12 mouse cellular contexts compared by ENCODE assay signal in the genomic region with DNA sequence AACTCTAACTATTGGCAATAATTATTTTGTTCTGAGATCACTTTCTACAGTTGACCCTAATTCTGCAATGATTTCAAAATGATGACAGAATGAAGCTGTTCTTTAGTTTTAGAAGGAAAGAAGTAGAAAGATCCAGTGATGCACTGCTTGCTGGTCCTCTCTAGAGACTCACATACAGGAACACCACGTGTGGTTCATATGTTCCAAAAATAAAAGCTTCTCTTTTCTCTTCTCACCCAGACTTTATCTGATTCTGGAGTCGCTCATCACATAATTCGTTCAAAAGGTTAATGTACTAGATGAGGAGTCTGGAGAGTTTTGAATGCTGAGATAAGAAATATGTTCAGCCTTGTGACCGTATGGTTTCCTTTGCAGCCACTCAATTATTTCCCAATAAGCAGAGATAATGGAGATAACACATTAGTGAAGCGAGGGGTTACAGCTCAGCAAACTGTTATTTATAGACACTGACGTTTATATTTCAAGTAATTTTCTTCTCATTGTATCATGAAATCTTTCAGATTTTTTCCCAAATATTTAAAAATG.
"Had no signal": no experiment of that assay in that cellular context is flagged by ENCODE, and none has a peak within 500 bp of the region (broad histone marks: within the 10 kb centered on the region; RNA-seq: fewer than 3 reads in every experiment).

No protein-coding gene starts in this region.

- H3K9me3 ChIP-seq: intestine, embryonic 15.5 days; limb, embryonic 13.5 days; midbrain, embryonic 10.5 days; neural tube, embryonic 13.5 days had no signal

- DNase-seq: kidney, adult 18-20 months; kidney, postnatal 25 days; left cerebral cortex, postnatal 4 days; right cerebral cortex, adult 18-20 months; right cerebral cortex, postnatal 25 days; thymus, postnatal 4 days had no signal

- H3K36me3 ChIP-seq: intestine, embryonic 15.5 days; limb, embryonic 13.5 days; midbrain, embryonic 10.5 days; neural tube, embryonic 13.5 days had no signal

- H3K9ac ChIP-seq: intestine, embryonic 15.5 days; limb, embryonic 13.5 days; liver, embryonic 14.5 days; neural tube, embryonic 13.5 days had no signal

- H3K27ac ChIP-seq: intestine, embryonic 15.5 days; limb, embryonic 13.5 days; liver, embryonic 14.5 days; midbrain, embryonic 10.5 days; neural tube, embryonic 13.5 days had no signal

- H3K4me3 ChIP-seq: intestine, embryonic 15.5 days; limb, embryonic 13.5 days; midbrain, embryonic 10.5 days; neural tube, embryonic 13.5 days had no signal

- ATAC-seq: intestine, embryonic 15.5 days; midbrain, embryonic 16.5 days had no signal

- H3K4me2 ChIP-seq: intestine, embryonic 15.5 days; limb, embryonic 13.5 days; neural tube, embryonic 13.5 days had no signal

- H3K27me3 ChIP-seq: intestine, embryonic 15.5 days; limb, embryonic 13.5 days; neural tube, embryonic 13.5 days had no signal

- H3K4me1 ChIP-seq: intestine, embryonic 15.5 days; limb, embryonic 13.5 days; midbrain, embryonic 10.5 days; neural tube, embryonic 13.5 days had no signal
